Mouse (Mus musculus) left cerebral cortex, postnatal 10 days (tissue): ENCODE results near the gene Acss2. TPM values are rescaled to one million over a fixed set of nuclear protein-coding genes. Genes with fewer than 3 reads are reported as not detected.
A peak's percentile ranks its signal among the peaks of the same experiment; 100 is the strongest.

Experiments used
- DNase-seq, 2 experiments: peaks; one replicate each; pipeline ENCODE4 v3.0.0; 2021 to 2022; ENCODE audit warnings: low spot score in 2 of 2, mixed read lengths in 1 of 2; ENCODE audit errors: extremely low spot score in 1 of 2
- intact Hi-C: fragments of 180-260 bp; cut with DNase I; formaldehyde crosslinking; loops from one replicate; pipeline ENCODE4 v1.15.1; 2025
- total RNA-seq, 2 experiments: library from RNA; stranded (reverse); gene quantifications; 2 replicates each; pipeline ENCODE4 v1.2.3; 2021

Gene Acss2
- total RNA-seq, result 10 to 100 TPM; 41.0 to 42.9 TPM

DNA sequence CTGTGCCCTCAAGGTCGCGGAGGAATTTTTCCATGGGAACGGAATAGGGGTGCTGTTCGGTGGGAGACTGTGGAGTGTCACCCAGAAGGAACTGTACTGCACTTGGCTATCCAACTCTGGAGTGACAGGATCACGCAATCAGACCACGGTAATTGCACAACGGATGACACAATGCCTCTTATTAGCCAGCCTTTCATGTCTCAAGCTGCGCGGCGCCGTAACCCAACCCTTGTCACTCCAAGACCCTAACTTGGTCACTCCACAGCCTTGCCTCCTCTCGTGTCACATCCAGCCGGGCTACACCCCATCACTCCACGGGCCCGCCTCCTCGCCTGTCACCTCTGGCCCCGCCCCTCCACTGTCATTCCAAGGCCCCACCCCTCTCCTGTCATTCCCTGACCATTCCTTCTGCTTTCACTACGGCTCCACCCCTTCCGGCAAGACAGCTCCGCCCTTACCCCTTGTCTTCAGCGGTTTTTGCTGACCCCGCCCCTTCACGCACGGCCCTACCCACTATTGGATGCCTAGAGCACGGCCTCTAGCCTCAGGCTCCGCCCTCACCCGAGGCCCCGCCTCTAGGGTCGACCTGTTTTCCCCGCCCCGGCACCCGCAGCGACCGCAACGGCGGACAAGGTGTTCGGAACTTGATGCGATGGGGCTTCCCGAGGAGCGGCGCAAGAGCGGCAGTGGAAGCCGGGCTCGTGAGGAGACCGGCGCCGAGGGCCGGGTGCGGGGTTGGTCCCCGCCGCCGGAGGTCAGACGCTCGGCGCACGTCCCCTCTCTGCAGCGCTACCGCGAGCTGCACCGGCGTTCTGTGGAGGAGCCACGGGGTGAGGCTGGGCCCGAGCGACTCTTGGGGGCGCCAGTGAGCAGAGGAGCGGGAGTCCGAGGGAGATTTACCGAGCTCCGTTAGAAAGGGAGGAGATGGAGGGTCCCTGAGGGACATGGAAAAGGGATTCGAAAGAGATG, at the start of gene Acss2, which contains the start of gene Ggt7:
Acss2 (plus strand) TSS at position 494 of the 969 bp plus-strand sequence.
Ggt7 (minus strand) TSS at position 783 of the 969 bp plus-strand sequence.
- intact Hi-C loops, result loop anchor here (2.0 kb wide), 2 partner anchors 65 to 109 kb away; no protein-coding TSS in a partner anchor
- peak; percentile 96 to 99 for DNase-seq

GRCm38 (mm10) chr2:155472671-155473569, 44.8 kb upstream of the Acss2 start:
- intact Hi-C loops, result no loop called here

DNA sequence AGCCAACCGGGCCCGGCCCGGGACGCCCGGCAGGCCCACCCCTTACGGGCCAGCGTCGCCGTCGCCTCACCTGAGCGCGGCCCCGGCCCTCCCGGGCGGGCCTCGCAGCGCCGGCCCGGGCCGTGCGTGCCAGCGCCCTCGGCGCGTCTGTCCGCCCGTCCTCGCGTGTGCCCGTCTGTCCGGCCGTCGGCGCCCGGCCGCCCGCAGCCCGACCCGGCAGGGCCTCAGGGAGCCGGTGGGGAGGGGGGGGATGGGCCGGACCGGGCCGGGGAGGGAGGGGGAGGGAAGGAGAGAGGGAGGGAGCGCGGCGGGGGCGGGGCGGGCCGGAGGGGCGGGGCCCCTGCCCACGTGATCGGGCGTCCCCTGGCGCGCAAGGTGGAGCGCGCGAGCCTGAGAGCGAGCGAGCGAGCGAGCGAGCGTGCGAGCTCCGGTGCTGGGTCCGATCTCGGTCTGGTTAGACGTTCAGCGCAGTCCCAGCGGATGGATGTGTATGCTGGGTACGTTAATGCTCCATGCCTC, 44.1 kb upstream of the Acss2 start, which contains the start of gene Ncoa6:
Ncoa6 (minus strand) TSS at position 325 of the 519 bp plus-strand sequence.
- DNase-seq, result peak in 1 of 2 experiments; percentile 80
- intact Hi-C loops, result no loop called here

More at GRCm38 (mm10) chr2:155472671-155473569, 44.8 kb upstream of the Acss2 start:
- DNase-seq, result peak in 1 of 2 experiments; percentile 67

DNA sequence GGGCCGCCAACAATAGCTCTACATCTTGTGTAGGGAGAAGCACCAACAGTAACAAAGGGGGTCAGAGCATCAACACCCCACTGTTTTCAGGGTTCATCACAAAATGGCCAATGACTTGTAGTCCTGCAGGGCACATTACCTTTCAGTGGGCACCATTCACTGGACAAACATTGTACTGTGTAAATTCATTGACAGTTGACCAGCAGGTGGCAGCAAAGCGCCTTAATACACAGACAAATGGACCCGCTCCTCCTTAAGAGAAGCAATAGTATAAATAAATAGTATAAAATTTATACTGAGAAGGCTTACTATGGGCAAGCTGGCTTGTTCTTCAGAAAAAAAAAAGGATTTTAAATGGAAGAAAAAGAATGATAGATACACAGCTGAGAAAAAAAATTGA, 35.7 kb upstream of the Acss2 start:
- intact Hi-C loops, result no loop called here
- DNase-seq, result peak in 1 of 2 experiments; percentile 59

DNA sequence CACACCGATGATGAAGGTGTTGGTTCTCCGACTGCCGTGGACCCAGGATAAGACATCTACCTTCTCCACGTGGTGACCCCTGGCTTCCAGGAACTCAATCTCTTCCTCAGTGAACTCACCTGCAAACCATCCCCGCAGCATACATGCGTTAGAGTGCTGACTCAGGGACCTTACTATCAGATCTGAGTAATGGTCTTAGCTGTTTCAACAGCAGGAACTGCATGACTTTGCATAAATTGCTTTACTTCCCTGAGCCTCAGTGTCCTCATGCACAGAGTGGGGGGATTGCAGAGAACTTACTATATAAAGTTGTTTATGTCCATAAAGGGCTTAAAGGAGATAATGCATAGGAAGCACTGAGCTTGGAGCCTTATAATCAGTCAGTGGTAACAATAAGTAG, 26.8 kb upstream of the Acss2 start:
- no peak for DNase-seq
- intact Hi-C loops, result no loop called here

- DNase-seq, result peak in 1 of 2 experiments; percentile 38
- intact Hi-C loops, result no loop called here
These were observed 15.2 kb upstream of the Acss2 start for GRCm38 (mm10) chr2:155502596-155502995.

GRCm38 (mm10) chr2:155504440-155505355, 13.1 kb upstream of the Acss2 start:
- DNase-seq, result peak in 1 of 2 experiments; percentile 62
- intact Hi-C loops, result no loop called here

GRCm38 (mm10) chr2:155505811-155506210, 11.9 kb upstream of the Acss2 start:
- no peak for DNase-seq
- intact Hi-C loops, result no loop called here

DNA sequence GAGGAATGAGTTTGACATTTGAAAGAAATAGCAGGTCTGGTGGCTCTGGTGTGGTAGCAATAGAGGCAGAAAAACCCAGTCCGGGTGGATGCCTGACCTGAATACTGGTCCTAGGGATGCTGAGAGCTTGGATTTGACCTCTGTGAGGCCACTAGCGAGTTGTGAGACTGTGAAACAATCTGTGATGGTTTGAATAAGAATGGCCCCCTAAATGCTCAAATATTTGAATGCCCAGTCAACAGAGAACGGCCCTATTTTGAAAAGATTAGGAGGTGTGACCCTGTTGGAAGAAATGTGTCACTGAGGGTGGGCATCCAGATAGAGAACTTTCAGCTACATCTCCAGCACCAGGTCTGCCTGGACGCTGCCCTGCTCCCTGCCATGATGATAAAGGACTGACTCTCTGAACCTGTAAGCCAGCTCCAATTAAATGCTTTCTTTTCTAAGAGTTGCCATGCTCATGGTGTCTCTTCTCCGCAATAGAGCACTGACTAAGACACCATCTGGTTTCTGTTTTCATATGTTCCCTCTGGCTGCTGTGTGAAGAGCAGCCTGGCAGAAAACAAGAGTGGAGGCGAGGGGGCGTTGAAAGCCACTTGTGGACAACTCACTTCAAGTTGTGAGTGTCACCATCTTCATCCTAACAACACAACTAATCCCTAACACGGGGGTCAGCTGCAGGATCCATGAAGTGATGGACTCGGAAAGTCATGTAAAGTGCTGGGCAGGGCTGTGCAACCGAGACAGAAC, 9.9 kb upstream of the Acss2 start:
- intact Hi-C loops, result no loop called here
- DNase-seq, result no peak

- peak in 1 of 2 experiments; percentile 50 for DNase-seq
- intact Hi-C loops, result no loop called here
These were observed 5.3 kb upstream of the Acss2 start for GRCm38 (mm10) chr2:155512479-155512878.

DNA sequence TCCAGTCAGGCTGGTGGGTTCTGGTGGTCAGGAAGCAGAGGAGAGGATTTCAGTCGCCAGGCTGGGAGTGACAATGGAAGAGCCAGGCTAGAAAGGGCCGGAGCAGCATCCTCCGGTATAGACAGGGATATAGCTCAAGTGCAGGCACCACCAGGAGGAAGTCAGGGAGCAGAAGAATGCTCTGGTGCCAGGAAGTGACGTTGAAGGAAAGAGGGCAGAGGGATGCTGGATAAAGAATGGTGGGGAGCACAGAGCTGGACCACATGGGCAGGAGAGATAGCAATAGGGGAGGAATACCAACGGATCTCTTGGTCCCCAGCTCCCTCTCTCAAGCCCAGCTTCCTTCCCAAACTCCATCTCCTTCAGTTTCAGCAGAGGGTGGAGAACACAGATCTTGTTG, 4.2 kb upstream of the Acss2 start:
- intact Hi-C loops, result no loop called here
- peak in 1 of 2 experiments; percentile 37 for DNase-seq

GRCm38 (mm10) chr2:155514666-155515065, 3.1 kb upstream of the Acss2 start:
- DNase-seq, result peak; percentile 74 to 91
- intact Hi-C loops, result loop anchor here (1.0 kb wide), 1 partner anchor 251 kb away; no protein-coding TSS in a partner anchor

DNA sequence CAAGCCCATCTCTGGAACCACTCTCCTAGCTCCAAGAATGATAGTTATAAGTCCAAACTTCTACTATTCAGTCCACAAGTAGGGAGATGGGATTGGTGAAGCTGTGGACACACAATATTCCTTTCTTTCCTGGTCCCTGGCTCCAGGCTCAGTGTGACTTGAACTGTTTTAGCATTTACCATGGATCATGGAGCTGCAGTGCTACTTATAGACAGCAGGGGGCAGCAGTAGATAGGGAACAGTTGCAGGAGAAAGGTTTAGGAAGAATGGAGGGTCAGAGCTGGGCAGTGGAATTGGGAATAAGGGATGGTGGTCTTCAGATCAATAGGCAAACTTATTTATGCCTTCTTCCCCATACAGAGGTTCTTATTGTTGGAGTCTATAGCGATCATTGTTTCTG, 1.8 kb upstream of the Acss2 start:
- DNase-seq, result peak; percentile 51 to 74
- intact Hi-C loops, result loop anchor here (1.0 to 2.0 kb wide), 2 partner anchors 111 to 249 kb away; no protein-coding TSS in a partner anchor

DNA sequence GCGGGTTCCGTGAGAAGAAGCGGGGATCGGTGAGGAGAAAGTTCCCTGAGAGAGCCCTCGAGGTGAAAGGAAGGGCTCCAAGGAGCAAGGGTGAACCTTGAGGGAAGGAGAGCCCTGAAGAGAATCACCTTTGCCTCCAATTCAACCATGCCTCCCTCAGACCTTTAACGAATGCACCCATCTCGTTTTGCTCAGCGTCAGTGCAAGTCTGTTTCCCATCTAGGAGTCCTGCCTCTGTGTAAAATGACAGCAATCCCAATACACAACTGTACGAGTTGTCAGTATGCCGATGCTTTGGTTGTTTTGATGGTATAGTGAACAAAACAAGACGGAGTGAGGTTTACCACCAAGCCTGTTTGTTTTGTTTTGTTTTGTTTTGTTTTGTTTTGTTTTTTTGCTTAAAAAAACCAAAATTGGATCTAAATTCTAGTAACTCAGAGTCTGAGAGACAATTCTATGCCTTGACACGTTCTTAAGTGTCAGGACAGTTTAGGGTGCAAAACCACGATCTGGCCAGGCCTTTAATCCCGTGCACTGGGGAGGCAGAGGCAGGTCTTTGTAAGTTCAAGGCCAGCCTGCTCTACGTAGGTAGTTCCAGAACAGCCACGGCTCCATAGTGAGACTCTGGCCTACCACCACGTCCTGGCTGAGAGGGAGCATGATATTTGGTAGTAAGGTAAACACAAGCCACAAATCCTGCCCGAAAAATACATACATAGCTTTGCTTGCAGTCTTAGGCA, 953 bp downstream of the Acss2 start:
- DNase-seq, result no peak
- intact Hi-C loops, result loop anchor here (2.0 kb wide), 1 partner anchor 64 kb away; no protein-coding TSS in a partner anchor

GRCm38 (mm10) chr2:155523706-155524105, 6.0 kb downstream of the Acss2 start:
- intact Hi-C loops, result no loop called here
- DNase-seq, result no peak

GRCm38 (mm10) chr2:155524378-155524777, 6.6 kb downstream of the Acss2 start:
- no peak for DNase-seq
- intact Hi-C loops, result no loop called here
